In genomic region chr2:165881585-165882431, GRCm38 (mm10) we compare ENCODE assay signal across 8 mouse cellular contexts. TPM values are rescaled to one million over a fixed set of nuclear protein-coding genes. Genes with fewer than 3 reads are reported as not detected.
DNase-seq lines count a peak whose midpoint lies in the region; ATAC-seq and TF ChIP-seq lines count a peak whose summit lies in the region.

No protein-coding gene starts in this region.

- no peaks in the 10 kb centered on the region for H3K9me3 ChIP-seq in heart, embryonic 10.5 days
- no peaks in the 10 kb centered on the region for H3K9me3 ChIP-seq in kidney, embryonic 15.5 days (replicated peaks)
- no peaks in the 10 kb centered on the region for H3K9me3 ChIP-seq in midbrain, embryonic 12.5 days

- H3K27me3 ChIP-seq in heart, embryonic 10.5 days (ENCODE audit: insufficient read depth, poor library complexity, severe bottlenecking): no peaks in the 10 kb centered on the region
- no peaks in the 10 kb centered on the region for H3K27me3 ChIP-seq in kidney, embryonic 15.5 days
- H3K27me3 ChIP-seq in midbrain, embryonic 12.5 days: no peaks in the 10 kb centered on the region

- H3K9ac ChIP-seq in kidney, embryonic 15.5 days: peak overlapping the region; percentile 64
- H3K9ac ChIP-seq in midbrain, embryonic 12.5 days (replicated peaks): peak overlapping the region; percentile 62

- no peak for TF ChIP-seq CTCF in left cerebral cortex, adult 2 months (IDR thresholded peaks at IDR 0.05)

- DNase-seq in left cerebral cortex, adult 2 months (ENCODE audit: extremely low spot score in 1 of 2, low spot score in 2 of 2): no peak
- DNase-seq in left cerebral cortex, postnatal 36 days (ENCODE audit: low spot score in 2 of 2): no peak
- peak; percentile 57 for DNase-seq in cerebellum, postnatal 25 days
- no peak for DNase-seq in heart, embryonic 10.5 days (ENCODE audit: low spot score)
- DNase-seq in urinary bladder, postnatal 4 days (ENCODE audit: low spot score in 2 of 2): no peak
- DNase-seq in layer of hippocampus, adult 11-12 months (ENCODE audit: low spot score): no peak

- ATAC-seq in kidney, embryonic 15.5 days (replicated peaks; ENCODE audit: low FRiP score): no peak
- no peak for ATAC-seq in midbrain, embryonic 12.5 days (ENCODE audit: low FRiP score, low read depth)

- H3K27ac ChIP-seq in left cerebral cortex, adult 2 months: peak overlapping the region; percentile 100
- H3K27ac ChIP-seq in heart, embryonic 10.5 days: peak overlapping the region; percentile 99
- peak overlapping the region; percentile 100 for H3K27ac ChIP-seq in kidney, embryonic 15.5 days
- peak overlapping the region; percentile 99 for H3K27ac ChIP-seq in midbrain, embryonic 12.5 days (replicated peaks)

- intact Hi-C loops in left cerebral cortex, adult 2 months (cut with DNase I): loop anchor here (2.0 kb wide), 1 partner anchor 63 kb away; no protein-coding TSS in a partner anchor
- intact Hi-C loops in left cerebral cortex, postnatal 36 days (cut with DNase I): loop anchor here (2.0 kb wide), 1 partner anchor 25 kb away; no protein-coding TSS in a partner anchor

- H3K36me3 ChIP-seq in heart, embryonic 10.5 days: 0 out of 2 replicates have a peak, but pooled peaks cover 7% of the 10 kb centered on the region
- peaks cover 5% of the 10 kb centered on the region; the same call in 1 of the 2 replicates for H3K36me3 ChIP-seq in kidney, embryonic 15.5 days
- H3K36me3 ChIP-seq in midbrain, embryonic 12.5 days: no peaks in the 10 kb centered on the region

- H3K4me2 ChIP-seq in kidney, embryonic 15.5 days: peak overlapping the region; percentile 74
- H3K4me2 ChIP-seq in midbrain, embryonic 12.5 days (replicated peaks): peak overlapping the region; percentile 61

- H3K4me1 ChIP-seq in heart, embryonic 10.5 days: peaks cover 100% of the 10 kb centered on the region
- H3K4me1 ChIP-seq in kidney, embryonic 15.5 days: peaks cover 98% of the 10 kb centered on the region
- peaks cover 98% of the 10 kb centered on the region for H3K4me1 ChIP-seq in midbrain, embryonic 12.5 days

- WGBS in heart, embryonic 10.5 days: 17% methylated on average over 13 of the region's 13 CpGs
- 18% methylated on average over 11 of the region's 13 CpGs for WGBS in kidney, embryonic 15.5 days
- 9% methylated on average over 13 of the region's 13 CpGs for WGBS in midbrain, embryonic 12.5 days

- no peak overlapping the region; the same call in 1 of the 2 replicates for H3K4me3 ChIP-seq in left cerebral cortex, adult 2 months
- peak overlapping the region; percentile 56 for H3K4me3 ChIP-seq in heart, embryonic 10.5 days
- peak overlapping the region; percentile 44 for H3K4me3 ChIP-seq in kidney, embryonic 15.5 days (replicated peaks)
- peak overlapping the region; percentile 38 for H3K4me3 ChIP-seq in midbrain, embryonic 12.5 days

RNA-seq across cellular contexts. Expression of gene Zmynd8, which starts 17.0 kb away (rescaled TPM):
- 100 to 1,000 TPM; 182 to 188 TPM for total RNA-seq in left cerebral cortex, adult 2 months (2021)
- 100 to 1,000 TPM; 119 to 184 TPM for total RNA-seq in left cerebral cortex, postnatal 36 days (2021)
- 57.1 and 58.5 TPM in 2 replicates for polyA plus RNA-seq in heart, embryonic 10.5 days (2016; fragmentation: Nextera tagmentation; extraction: Ambion mirVana)
- 67.1 and 68.3 TPM in 2 replicates for polyA plus RNA-seq in kidney, embryonic 15.5 days (2015; fragmentation: Nextera tagmentation; extraction: Ambion mirVana)
- polyA plus RNA-seq in midbrain, embryonic 12.5 days (2016; fragmentation: Nextera tagmentation; extraction: Ambion mirVana): 70.6 and 71.2 TPM in 2 replicates

Comparison
In these comparisons a context has a peak if more than half of its experiments do, and no peak if none do; other contexts are left out.
1. DNase-seq: peak in cerebellum, postnatal 25 days (2 of 2); none in left cerebral cortex, adult 2 months (0 of 2), left cerebral cortex, postnatal 36 days (0 of 2), heart, embryonic 10.5 days (single experiment), urinary bladder, postnatal 4 days (0 of 2) and layer of hippocampus, adult 11-12 months (single experiment).
2. Peak in every context shown above with its lines, with median percentiles within 50 percentile points of each other: H3K27ac ChIP-seq.